Mouse (Mus musculus) layer of hippocampus, adult 9-11 months (tissue): ENCODE measurements around the gene Rad50.

Source experiments
- DNase-seq: peaks from one replicate; pipeline ENCODE4 v3.0.0; 2022

Rad50 gene

DNA sequence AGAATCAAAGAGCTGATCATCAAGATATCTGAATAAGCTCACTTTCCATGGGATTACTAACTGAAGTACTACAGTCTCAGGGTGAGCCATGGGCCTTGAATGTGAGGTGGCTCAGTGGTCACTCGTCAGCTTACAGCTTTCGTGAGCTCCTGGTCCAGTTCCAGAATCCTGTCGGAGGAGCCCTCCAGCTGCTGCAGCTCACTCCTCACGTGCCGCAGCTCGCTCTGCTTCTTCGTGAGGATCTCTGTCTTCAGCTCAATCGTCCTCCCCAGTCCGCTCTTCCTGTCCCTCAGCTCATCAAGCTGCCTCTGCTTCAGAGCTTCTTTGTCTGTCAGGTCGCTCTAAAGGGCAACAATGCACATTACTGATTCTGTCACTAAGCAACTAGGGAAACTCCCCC is 15.1 kb downstream of the Rad50 start:
- no peak for DNase-seq

DNA sequence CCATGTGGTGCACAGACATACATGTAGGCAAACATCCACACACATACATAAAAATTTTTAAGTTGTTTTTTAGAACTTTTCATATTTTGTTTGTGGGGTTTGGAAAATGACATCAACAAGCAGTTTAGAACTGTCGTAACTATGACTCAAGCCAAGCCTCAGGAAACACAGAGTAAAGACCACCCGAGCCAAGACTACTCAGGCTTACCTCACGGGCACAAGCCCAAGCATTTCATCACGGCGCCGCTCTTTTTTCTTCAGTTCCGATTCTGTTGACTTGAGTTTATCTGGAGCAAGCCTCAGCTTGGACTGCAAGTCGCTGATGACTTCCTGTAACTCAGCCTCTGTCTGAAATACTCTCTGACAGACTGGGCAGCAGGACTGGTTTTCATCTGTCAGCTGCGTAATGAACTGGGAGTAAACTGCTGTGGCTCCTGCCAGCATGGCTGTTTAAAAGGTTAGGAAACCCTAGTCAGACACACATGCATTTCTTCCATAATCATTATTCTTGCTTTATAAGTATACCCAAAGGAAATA is 24.1 kb downstream of the Rad50 start:
- no peak for DNase-seq

DNA sequence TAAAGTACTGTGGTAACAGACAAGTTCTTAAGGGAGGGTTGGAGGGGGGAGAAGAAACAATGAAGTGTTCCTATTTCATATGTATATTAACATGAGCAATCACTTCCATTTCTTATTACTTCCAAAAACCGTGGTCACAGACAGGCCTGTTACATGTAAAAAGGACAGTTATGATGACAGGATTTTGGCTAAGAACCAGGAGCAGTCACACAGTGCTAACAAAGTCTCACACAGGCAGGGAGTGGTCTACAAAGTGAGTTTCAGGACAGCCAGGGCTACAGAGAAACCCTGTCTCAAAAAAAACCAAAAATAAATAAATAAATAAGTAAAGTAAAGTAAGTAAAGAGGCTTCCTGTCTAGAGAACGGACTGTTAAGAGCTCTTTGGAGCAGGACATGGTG is 24.9 kb downstream of the Rad50 start:
- DNase-seq: no peak

DNA sequence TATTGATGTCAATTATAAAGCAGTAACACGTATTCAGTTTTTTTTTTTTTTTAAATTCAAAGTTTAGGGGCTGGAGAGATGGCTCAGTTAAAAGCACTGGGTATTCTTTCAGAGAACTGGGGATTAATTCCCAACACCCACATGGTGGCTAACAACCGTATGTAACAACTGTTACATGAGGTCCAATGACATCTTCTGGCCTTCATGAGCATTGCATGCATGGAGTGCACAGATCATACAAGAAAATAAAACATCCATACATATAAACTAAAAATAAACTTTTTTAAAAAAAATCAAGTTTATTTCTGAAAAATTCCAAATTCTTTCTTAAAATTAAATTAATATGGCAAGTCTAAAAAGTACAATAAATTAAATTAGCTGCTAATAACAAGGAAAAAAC is 25.4 kb downstream of the Rad50 start:
- DNase-seq: no peak

DNA sequence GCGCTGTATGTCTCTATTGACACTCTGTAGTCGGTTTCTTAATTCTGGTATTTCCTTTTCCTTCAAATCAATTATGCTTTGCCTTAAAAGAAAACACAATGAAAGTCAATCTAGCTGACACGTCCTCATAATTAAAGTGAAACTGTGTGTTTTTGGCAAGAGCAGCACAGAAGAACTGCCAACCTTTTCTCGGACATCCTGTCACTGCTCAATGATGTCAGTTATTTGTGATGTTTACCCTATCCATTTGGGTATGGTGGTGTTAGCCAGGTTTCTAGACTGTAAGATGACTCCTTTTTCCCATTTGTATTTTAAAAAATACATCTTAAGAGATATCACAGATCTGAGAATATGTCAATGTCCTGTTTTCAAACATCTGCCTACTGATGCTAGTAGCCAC is 27.0 kb downstream of the Rad50 start:
- no peak for DNase-seq

DNA sequence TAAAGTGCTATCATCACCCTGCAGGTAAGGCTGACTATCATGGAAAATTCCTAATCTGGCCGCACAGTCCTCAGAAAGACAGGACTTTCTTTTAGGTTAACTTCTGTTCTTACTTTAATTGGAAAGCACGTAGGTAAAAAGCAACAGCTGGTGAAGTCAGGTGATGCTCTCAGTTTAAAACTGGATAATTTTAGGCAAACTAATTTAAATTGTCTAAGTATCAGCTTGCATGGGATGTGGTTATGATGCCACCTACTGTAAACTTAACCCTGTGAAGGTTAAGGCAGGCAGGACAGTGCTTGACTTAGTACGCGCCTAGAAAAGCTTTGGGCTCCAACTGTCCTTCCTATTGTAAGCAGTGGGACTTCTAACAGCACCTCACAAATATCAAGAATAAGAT is 35.7 kb downstream of the Rad50 start:
- DNase-seq: no peak

DNA sequence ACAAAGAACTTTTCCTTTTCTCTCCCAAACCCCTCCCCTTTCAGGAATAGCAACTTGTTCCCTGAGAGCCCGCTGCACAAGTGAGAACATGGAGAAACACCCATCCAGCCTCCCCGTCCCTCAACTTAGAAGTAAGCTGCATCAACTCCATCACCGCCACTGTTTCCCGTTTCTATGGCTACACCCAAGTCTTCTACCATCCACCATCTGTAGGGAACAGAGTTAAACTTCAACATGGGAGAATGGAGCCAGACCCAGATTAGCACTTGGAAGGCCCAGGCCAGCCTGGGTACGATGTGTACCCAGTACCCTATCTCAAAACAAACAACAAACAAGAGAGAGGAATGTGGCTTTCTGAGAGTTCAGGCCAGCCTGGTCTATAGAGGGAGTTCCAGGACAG is 43.0 kb downstream of the Rad50 start:
- peak; percentile 15 for DNase-seq

DNA sequence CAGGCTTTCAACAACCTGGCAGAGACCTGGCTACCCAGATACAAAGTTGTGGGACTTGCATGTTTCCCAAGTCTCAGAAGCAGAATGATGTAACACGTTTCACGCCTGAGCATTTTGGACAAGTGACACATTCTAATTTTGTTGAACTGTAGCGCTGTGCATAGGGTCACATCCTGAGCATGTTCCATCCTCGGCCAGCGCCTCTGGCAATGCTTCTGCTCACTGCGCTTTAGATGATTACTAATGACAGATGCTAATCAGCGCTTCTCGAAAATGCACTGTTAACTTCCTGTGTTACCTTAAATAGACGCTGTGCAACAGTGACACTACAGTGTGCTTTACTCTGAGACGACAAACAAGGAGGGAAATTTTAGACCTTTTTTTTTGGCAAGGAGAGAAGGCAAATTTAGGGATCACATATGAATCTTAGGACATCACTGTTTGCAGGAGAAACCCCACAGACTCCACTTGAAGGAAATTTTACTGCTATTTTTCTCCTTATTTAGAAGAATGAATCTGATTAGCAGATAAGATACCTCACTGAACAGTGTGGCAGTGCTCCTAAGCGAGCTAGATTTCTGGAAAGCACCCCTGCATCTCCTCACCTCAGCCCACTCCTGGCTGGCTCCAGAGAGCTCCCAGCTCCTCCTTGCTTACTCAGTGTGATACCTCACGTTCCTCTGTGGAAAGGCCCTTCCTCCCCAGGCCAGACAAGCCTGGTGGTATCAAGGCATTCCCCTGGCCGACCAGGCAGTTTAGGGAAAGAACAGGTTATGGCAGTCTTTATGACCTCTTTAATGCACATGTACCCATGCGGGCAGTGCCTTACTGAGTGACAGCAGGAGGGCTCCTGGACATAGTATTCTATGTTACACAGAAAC is 44.1 kb downstream of the Rad50 start:
- peak; percentile 17 for DNase-seq

DNA sequence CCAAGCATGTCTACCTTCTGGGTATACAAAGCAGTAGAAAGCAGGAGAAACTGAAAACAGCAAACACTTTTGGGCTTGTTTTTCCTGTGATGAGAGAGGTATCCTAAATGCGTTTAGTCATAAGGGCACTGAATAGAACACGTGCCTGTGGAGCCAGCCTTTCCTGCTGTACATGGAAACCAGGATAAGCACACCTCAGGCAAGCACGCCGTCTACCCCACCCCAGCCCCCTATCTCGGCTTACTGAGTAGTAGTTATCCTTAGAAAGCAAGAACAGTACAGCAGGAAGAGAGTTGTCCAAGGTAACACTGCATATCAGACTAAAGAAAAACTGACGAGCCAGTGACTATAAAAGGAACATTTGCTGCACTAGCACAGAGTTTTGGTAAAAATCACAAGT is 49.3 kb downstream of the Rad50 start:
- no peak for DNase-seq

DNA sequence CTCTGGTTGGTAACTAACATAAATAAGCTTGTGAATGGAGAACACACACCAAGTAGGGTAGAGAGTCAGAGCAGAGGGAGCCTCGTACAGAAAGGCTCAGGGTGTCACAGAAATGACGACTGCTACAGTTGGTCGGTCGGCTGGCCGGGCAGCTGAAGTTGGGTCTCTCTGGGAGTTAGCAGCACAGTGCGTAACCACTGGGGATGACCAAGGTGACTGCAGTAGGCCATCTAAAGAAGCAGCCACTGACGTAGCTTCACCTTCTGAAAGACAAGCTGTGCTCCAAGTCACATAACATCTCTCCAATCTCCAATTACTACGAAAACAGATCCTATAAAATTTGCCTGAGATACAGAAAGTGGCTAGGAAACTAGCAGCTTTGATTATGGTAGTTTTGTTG is 49.7 kb downstream of the Rad50 start:
- no peak for DNase-seq

DNA sequence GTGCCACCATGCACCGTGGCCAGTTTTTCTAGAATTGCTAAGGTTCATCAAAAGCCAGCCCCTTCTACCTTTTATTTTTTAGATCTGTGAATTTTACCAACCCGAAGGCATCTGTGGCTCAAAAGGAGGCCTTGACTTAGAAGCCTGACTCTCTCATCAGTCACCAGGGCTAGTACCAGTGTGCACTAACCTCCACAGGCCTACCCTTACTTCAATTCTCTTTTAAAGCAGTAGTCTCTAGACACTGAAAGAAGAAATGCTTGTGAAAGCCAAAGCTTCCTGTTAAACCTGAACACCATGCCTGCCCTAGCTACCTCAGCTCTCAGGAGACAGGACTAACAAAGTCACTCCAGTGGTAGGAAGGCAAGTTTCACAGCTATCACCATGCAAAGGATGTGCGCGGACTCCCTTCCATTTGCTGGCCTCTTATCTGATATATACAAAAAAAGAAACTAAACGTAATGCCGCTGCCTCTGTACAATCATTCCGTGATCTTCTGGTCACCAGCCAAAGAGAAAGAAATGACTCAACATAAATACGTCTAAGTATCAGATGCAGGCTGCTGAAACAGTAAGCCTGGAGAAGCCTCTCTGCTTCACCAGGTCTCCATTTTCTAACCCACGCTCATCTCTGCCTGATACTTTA is 50.4 kb downstream of the Rad50 start:
- DNase-seq: no peak

DNA sequence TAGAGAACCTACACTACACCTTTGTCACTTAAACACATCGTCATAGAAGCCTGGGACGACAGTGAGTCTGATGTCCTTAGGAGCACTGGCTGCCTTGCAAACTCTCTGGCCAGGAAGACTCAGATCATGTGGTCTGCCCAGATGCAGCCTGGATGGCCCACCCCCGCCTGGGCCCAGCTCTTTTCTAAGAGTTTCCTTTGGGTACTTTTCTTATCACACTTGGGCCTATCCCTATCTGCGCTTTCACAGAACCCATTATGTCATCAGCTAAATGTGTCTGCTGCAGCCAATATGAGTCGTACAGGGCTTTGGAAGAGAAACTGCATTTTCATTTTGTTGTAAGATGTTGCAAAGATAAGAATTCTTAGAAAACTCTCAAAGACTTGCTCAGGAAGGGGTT is 52.1 kb downstream of the Rad50 start:
- no peak for DNase-seq

DNA sequence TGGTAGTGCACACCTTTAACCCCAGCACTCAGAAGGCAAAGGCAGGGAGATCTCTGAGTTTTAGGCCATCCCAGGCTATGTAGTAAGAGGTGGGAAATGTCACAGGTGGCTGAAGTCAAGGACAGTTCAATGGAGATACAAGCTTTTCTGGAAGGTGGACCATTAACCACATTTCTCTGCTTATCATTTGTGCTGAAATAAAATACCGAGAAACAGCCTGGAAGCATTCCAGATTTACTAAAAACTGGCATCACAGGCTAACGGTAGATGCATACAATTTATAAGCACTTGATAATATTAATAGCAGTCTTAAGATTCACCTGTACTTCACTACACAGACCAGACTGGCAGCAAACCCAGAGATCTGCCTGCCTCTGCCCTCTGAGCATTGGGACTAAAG is 54.7 kb downstream of the Rad50 start:
- DNase-seq: no peak

DNA sequence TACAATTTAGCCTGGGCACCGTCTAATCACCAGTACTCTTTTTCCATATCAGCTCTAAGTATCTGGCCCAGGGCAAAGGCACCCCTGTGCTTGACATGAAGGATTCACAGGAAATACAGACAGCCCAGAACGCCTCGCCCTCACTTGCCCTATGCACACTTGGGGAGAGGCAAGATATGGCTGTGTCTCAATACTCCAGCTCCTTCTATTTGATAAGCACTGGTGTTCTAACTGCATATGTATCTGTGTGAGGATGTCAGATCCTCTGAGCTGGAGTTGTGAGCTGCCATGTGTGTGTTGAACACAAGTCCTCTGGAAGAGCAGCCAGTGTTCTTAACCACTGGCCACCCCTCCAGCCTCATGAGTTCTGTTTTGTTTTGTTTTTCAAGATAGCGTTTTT is 55.7 kb downstream of the Rad50 start:
- no peak for DNase-seq

DNA sequence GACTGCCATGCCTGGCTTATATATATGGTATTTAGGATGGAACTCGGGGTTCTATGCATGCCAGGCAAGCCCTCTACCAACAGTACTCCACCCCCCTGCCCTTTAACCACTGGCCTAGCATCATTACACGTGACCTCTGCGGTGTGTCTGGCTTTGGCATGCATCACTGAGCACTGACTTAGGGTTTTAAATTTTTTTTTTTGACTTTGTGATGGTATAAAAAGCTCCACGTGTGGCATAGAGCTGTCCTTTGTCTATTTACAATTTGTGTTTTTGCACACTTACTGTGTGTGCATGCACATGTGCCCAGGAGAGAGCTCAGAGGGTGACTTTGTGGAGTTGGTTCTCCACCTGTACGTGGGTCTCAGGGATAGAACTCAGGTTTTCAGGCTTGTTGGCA is 63.1 kb downstream of the Rad50 start:
- DNase-seq: no peak

DNA sequence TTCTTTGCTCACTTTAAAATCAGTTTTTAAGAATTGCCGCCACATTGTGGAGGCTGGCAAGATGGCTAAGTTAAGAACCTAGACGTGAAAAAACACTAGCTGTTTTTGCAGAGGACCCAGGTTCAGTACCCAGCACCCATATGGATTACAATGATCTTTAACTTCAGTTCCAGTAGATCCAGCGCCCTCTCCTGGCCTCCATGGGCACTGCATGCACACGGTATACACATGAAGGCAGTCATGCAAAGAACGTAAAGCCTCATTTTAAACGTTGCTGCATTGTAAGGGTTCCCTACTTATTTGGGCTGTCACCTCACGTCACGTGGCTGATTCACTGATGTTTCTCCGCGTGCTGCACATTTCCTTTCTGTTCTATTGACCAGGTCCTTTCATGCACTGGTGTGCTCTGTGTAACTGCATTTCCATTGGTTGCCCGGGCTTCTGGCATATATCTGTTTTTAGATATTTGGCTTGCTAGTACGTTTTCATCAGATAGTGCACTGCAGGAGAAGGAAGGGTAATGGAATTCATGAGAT is 64.3 kb downstream of the Rad50 start:
- DNase-seq: no peak

DNA sequence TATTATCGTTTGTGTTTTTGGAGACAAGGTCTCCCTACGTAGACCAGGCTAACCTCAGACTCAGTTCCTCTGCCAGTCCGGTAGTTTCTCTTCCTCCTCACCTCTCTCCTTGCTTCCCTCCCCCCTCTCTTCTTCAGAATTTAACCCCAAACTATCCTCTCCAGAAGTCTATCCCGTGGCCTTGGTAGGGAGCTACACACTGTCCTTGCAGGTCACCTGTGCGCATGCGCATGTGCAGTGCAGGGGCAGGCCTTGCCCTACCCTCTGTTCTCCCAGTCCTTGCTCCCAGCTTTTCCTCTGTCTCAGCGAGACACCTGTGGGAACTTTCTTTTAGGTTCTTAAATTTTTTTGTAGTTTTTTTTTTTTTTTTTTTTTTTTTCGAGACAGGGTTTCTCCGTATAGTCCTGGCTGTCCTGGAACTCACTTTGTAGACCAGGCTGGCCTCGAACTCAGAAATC is 69.3 kb downstream of the Rad50 start:
- DNase-seq: no peak

DNA sequence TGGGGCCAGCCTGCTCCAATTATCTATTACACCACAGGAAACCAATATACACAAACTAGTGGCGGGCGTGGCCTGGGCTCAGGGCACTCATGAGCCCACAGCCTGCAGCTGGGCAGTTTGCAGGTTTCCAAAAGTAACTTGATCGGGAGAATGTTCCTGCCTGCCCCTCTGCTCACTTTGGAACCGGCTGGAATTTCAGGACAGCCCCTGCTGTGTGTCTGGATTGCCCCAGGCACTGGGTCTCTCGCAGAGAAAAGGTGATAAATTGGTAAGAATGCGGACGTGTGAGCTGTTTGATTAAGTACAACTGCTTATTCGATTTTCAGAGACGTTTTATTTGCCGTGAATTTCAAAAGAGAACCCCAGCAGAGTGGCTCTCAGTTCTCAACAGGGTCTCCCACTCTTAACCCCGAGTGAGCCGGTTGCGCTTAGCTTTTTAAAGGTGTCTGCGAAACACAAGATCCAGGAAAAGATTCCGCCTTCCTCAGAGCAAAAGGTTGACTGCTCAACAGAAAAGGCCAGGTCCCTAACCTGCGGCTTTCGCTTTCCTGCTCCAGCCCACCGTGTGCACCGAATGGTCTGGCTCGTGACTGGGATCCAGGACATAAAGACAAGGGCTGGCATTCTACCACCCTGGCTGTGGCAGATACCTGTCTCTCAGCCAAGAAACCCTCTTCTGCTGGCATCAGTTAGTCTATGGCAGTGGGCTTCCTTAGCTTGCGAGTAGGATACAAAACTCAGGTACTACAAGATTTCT is 69.9 kb downstream of the Rad50 start:
- DNase-seq: no peak

DNA sequence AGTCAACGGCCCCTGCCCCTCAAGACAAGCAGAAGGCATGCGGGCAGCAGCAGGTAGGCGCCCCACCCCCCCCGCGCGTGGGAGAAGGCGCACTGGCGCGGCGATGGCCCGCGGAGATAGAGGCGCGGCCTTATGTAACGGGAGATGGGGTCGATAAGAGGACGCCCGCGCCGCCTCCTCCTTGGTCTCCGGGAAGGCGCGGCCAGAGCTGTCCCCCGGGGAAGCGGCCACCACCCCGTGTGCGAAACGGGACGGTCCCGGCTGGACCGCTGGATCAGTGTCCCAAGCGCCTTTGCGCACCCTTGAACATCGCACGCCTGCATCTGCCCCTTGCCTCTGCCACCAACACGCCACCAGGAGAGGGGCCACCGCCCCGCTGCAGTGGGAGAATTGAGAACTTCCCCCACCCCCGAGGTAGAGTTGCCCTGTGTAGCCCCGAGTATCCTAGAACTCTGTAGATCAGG is 70.9 kb downstream of the Rad50 start:
- no peak for DNase-seq

DNA sequence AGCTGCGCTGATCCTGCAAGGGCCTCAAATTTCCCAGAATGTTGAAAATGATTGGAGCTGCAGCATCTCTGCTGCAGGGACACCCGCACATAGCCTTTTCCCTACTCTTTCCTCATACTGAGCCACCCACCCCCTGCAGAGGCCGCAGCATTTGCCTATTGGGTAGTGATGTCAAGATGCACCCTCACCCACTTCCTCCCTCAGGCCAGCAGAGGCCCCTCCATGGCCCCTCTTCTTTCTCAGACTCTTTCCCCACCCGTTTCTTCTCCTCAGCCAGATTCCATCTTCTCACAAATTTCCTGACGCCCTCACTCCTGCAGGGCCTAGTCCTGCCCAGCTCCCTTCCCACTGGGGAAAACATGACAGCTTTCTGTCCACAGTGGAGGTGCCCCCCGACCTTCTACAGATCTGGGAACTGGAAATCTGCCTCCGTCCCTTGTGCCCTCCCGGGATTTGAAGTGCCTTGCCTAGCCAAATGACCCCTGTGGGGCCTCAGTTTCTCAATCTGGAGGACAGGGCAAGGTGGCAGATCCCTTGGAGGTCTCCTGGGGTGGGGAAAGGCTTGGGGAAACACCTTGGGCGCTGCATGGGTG is 71.4 kb downstream of the Rad50 start:
- no peak for DNase-seq

DNA sequence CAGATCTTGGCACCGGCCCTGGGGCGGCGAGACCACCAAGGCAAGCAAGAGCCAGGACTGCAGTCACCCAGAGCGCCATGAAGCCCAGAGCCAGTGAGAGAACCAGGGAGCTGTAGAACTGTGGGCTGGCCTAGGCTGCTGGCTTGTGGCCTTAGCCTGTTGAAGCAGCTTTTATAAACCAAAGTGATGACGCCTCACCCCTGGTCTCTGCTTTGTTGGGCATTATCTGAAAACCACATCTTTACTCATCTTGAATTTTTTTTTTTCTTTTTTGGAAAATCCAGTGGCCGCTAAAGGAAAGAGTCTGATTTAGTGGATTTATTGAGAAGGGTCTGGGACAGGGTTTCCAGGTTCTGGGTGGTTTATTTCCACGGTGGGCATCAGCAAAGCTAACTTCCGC is 72.6 kb downstream of the Rad50 start, which contains the start of gene Il13:
Il13 (minus strand) TSS at position 147 of the 400 bp plus-strand sequence.
- DNase-seq: no peak

DNA sequence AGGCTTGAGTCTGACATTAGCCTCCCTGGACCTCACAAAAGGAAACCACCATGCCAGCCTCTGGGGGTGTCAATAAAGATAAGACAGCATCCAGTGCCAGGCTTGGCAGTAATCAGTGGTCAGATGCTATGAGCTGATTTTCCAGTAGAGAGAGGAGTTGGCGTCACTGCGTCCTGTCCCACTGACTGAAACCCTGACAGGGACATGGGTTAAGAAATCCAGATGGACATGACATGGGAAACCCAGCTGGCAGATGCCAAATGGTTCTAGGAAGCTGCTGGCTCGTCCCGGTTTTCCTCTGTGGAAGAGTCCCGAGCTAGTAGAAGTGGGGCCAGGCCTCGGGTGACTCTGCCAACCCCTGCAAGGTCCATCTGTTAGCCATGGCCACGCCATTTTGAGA is 73.5 kb downstream of the Rad50 start:
- no peak for DNase-seq
